15 mouse cellular contexts compared by ENCODE assay signal in the genomic region with DNA sequence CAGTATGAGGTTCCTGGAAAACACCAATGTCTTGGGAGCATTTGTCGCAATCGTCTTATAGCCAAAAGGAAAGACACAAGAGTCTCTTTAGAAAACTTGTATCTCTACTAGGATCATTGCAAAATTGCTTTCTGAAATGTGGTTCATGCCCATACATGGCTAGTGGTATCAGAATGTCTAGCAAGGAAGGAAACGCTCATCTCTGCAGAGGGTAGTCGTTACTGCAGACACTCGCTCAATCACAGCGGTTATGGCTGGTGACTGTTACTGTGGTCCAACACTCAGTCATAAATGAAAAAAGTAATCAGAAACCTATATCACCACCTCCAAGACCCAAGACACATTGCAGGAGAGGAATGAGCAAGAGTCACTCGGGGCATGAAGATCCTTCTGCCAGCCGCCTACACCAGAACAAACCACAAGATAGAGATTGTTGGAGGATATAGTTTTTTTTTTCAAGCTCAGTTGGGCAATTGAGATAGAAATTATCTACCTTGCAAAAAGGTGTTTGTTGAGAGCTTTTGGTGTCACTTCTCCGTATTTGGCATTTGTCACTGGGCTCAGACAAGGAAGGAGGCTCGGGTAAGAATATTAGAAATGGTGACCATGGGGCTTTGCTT.
"Had no signal": no experiment of that assay in that cellular context is flagged by ENCODE, and none has a peak within 500 bp of the region (broad histone marks: within the 10 kb centered on the region; RNA-seq: fewer than 3 reads in every experiment).

No protein-coding gene starts in this region.

- DNase-seq: kidney, adult 9 months; kidney, postnatal 10 days; kidney, postnatal 4 days; lung, adult 2 months; lung, postnatal 36 days; right cerebral cortex, adult 18-20 months had no signal

- ATAC-seq: lung, postnatal 0 days; midbrain, embryonic 15.5 days had no signal

- H3K4me3 ChIP-seq: layer of hippocampus, adult 2 months; limb, embryonic 10.5 days; liver, embryonic 15.5 days; megakaryocyte, embryonic 14.5 days; midbrain, embryonic 15.5 days had no signal

- H3K27me3 ChIP-seq: liver, embryonic 15.5 days; midbrain, embryonic 15.5 days had no signal

- H3K27ac ChIP-seq: layer of hippocampus, adult 2 months; limb, embryonic 10.5 days; liver, embryonic 15.5 days; midbrain, embryonic 15.5 days; stomach, postnatal 0 days had no signal

- H3K9ac ChIP-seq: liver, embryonic 15.5 days; midbrain, embryonic 15.5 days had no signal

- H3K4me1 ChIP-seq: limb, embryonic 10.5 days; liver, embryonic 15.5 days; midbrain, embryonic 15.5 days had no signal

- H3K36me3 ChIP-seq: limb, embryonic 10.5 days; liver, embryonic 15.5 days; midbrain, embryonic 15.5 days had no signal

- H3K4me2 ChIP-seq: liver, embryonic 11.5 days; liver, embryonic 15.5 days; midbrain, embryonic 11.5 days; midbrain, embryonic 15.5 days had no signal

- H3K9me3 ChIP-seq: limb, embryonic 10.5 days; liver, embryonic 15.5 days; midbrain, embryonic 15.5 days had no signal
